Mouse (Mus musculus) brain, embryonic 14.5 days (tissue): ENCODE results near the gene Olfr671. TPM values are rescaled to one million over a fixed set of nuclear protein-coding genes. Genes with fewer than 3 reads are reported as not detected.
"Not testable (repeated sequence)": the region's sequence is repeated elsewhere in the genome, so short reads cannot be mapped to it uniquely, and the experiment has no call there.

ENCODE experiments used
- DNase-seq: peaks from one replicate; pipeline ENCODE4 v3.0.0-alpha.2; 2011; ENCODE audit warnings: low read depth
- CTCF ChIP-seq: fragments of 200-500 bp; IDR thresholded peaks from 2 replicates; pipeline ENCODE4 v1.5.1; 2012; ENCODE audit warnings: inconsistent platforms, mild to moderate bottlenecking, moderate library complexity, borderline replicate concordance; ENCODE audit not compliant: insufficient read depth, insufficient read length; ENCODE audit errors: extremely low read depth
- POLR2A ChIP-seq: fragments of 200-500 bp; IDR thresholded peaks from 2 replicates; pipeline ENCODE4 v1.6.1; 2012; ENCODE audit warnings: mild to moderate bottlenecking, inconsistent platforms, borderline replicate concordance; ENCODE audit not compliant: poor library complexity, insufficient read depth, insufficient read length, severe bottlenecking; ENCODE audit errors: extremely low read depth
- polyA plus RNA-seq: library from polyadenylated mRNA; depleted of rRNA; stranded (reverse); fragments of >200 nt; gene quantifications from 2 replicates; pipeline ENCODE4 v1.2.3, GENCODE M21; 2012; rRNA removed

The Olfr671 gene
- polyA plus RNA-seq, result not detected in 2 replicates

- no peak for DNase-seq
- TF ChIP-seq CTCF (no peak), POLR2A (no peak)
Measured at GRCm38 (mm10) chr7:104979026-104979425, at the start of gene Olfr671. Gene Olfr671 (minus strand): TSS chr7:104979126.

- no peak for DNase-seq
Measured at GRCm38 (mm10) chr7:105028360-105028759, 49.4 kb upstream of the Olfr671 start, which contains the start of gene Olfr675. Gene Olfr675 (minus strand): TSS chr7:105028460.

DNA sequence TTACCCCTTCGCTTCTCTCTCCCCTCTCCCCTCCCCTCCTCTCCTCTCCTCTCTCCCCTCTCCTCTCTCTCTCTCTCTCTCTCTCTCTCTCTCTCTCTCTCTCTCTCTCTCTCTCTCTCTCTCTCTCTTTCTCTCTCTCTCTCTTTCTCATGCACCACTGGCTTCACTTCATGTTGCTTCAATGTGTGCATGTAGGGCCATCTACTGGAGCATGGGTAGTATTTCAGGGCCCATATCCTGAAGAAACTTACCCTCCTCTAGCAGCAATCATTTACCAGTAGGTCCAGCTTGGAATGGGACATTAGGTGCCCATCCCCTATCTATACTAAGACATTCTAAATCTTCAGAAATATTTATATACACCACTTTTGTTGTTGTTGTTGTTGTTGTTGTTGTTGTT is 43.6 kb upstream of the Olfr671 start:
- TF ChIP-seq POLR2A (no peak), CTCF (peak; percentile 31; the same call in 1 of the 2 replicates)
- DNase-seq, result peak; percentile 8

More at GRCm38 (mm10) chr7:105028360-105028759, 49.4 kb upstream of the Olfr671 start, which contains the start of gene Olfr675:
- TF ChIP-seq CTCF, result no peak
- no peak for TF ChIP-seq POLR2A

DNA sequence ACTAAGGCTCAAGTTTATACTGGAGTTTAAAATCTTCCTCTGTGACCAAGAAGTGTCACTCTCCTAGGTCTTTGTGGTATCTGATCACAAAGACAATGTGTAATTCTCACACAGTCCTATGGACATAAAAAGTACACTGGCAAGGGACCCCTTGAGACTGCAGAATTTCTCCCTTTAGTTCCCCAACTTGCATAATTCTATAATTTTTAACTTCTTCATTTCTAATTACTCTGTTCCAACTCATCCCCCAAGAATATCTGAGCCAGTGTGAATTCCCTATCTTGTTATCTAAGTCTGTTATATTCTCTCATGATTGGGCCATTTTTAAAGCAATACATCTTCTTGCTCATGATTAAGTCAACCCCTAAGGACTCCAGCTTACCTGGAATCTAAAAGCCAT is 23.0 kb upstream of the Olfr671 start, which contains the start of gene Olfr672:
Olfr672 (minus strand) TSS at position 101 of the 400 bp plus-strand sequence.
- DNase-seq, result no peak
- TF ChIP-seq CTCF (no peak), POLR2A (no peak)

DNA sequence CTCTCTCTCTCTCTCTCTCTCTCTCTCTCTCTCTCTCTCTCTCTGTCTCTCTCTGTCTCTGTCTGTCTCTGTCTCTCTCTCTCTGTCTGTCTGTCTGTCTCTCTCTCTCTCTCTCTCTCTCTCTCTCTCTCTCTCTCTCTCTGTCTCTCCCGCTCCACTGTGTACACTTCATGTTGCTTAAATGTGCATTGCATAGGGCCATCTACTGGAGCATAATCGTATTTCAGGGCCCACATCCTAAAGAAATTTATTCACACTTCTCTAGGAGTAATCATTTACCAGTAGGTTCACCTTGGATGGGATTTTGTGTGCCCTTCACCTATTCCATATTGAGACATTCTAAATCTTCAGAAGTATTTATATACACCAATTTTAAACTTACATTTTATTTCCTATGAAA is 6.4 kb downstream of the Olfr671 start:
- DNase-seq, result not testable (repeated sequence)

DNA sequence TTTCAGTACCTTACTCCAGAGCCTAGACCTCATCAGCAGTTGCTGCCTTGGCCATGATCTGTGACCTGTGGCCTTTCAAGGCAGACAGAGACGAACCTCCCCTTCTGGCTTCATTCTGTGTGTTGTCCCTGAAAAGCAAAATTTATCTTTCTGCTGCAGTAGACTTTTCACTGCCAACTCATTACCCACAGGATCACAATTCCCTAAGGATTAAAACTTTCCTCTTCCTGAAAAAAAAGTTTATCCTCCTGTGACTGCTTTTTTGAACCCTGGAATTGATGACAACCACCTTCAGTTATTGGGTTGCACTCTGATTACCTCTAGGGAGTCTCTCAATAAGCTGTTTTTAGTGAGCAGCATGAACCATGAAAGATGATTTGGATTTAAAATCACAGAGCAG is 16.4 kb downstream of the Olfr671 start, which contains the start of gene Olfr670:
Olfr670 (minus strand) TSS at position 101 of the 400 bp plus-strand sequence.
- TF ChIP-seq CTCF, result no peak
- no peak for TF ChIP-seq POLR2A
- DNase-seq, result no peak

- not testable (repeated sequence) for DNase-seq
Measured at GRCm38 (mm10) chr7:104950234-104950633, 28.7 kb downstream of the Olfr671 start.

GRCm38 (mm10) chr7:104933940-104934339 is 45.0 kb downstream of the Olfr671 start, which contains the start of gene Olfr669:
Gene Olfr669 (plus strand): TSS chr7:104934240.
- no peak for DNase-seq
- TF ChIP-seq CTCF (no peak), POLR2A (no peak)

GRCm38 (mm10) chr7:104927957-104928356 is 51.0 kb downstream of the Olfr671 start, which contains the start of gene Olfr668:
Gene Olfr668 (minus strand): TSS chr7:104928057.
- no peak for TF ChIP-seq POLR2A
- no peak for TF ChIP-seq CTCF
- DNase-seq, result no peak

Other genes with a start within 250 kb of the Olfr671 start
- gene Usp17le, start 201.7 kb downstream of the Olfr671 start, polyA plus RNA-seq, result not detected in 2 replicates
- not detected in 2 replicates for gene Usp17lb, start 136.5 kb downstream of the Olfr671 start, polyA plus RNA-seq
- gene Usp17la, start 122.1 kb downstream of the Olfr671 start, polyA plus RNA-seq, result not detected in 2 replicates
- not detected in 2 replicates for gene Olfr665, start 101.1 kb downstream of the Olfr671 start, polyA plus RNA-seq
- not detected in 2 replicates for gene Olfr666, start 83.2 kb downstream of the Olfr671 start, polyA plus RNA-seq
- gene Olfr667, start 57.6 kb downstream of the Olfr671 start, polyA plus RNA-seq, result not detected in 2 replicates
- not detected in 2 replicates for gene Olfr668, start 51.1 kb downstream of the Olfr671 start, polyA plus RNA-seq
- not detected in 2 replicates for gene Olfr669, start 44.9 kb downstream of the Olfr671 start, polyA plus RNA-seq
- gene Olfr670, start 16.5 kb downstream of the Olfr671 start, polyA plus RNA-seq, result not detected in 2 replicates
- gene Olfr672, start 22.9 kb upstream of the Olfr671 start, polyA plus RNA-seq, result not detected in 2 replicates
- gene Olfr675, start 49.3 kb upstream of the Olfr671 start, polyA plus RNA-seq, result not detected in 2 replicates
- gene Olfr676, start 53.6 kb upstream of the Olfr671 start, polyA plus RNA-seq, result not detected in 2 replicates
- gene Olfr677, start 72.2 kb upstream of the Olfr671 start, polyA plus RNA-seq, result not detected in 2 replicates
- gene Olfr678, start 85.3 kb upstream of the Olfr671 start, polyA plus RNA-seq, result not detected in 2 replicates
- gene Olfr679, start 102.1 kb upstream of the Olfr671 start, polyA plus RNA-seq, result not detected in 2 replicates
- gene Olfr680-ps1, start 113.7 kb upstream of the Olfr671 start, polyA plus RNA-seq, result not detected in 2 replicates
- not detected in 2 replicates for gene Olfr681, start 137.7 kb upstream of the Olfr671 start, polyA plus RNA-seq
- not detected in 2 replicates for gene Olfr683, start 167.9 kb upstream of the Olfr671 start, polyA plus RNA-seq
- gene Olfr684, start 184.5 kb upstream of the Olfr671 start, polyA plus RNA-seq, result not detected in 2 replicates
- not detected in 2 replicates for gene Olfr685, start 206.9 kb upstream of the Olfr671 start, polyA plus RNA-seq
- gene Olfr686, start 228.4 kb upstream of the Olfr671 start, polyA plus RNA-seq, result not detected in 2 replicates